ENCODE assay signal across 18 mouse cellular contexts in genomic region chr6:128994336-128994735, GRCm38 (mm10). TPM values are rescaled to one million over a fixed set of nuclear protein-coding genes. Genes with fewer than 3 reads are reported as not detected.
DNase-seq lines count a peak whose midpoint lies in the region; ATAC-seq and TF ChIP-seq lines count a peak whose summit lies in the region.
"Had no signal": no experiment of that assay in that cellular context is flagged by ENCODE, and none has a peak within 500 bp of the region (broad histone marks: within the 10 kb centered on the region; RNA-seq: fewer than 3 reads in every experiment).

No protein-coding gene starts in this region.

- peaks cover 8% of the 10 kb centered on the region; the same call in 1 of the 2 replicates for H3K4me1 ChIP-seq in kidney, adult 2 months (ENCODE audit: control insufficient read depth, insufficient read depth, low read length)
- no peaks in the 10 kb centered on the region for H3K4me1 ChIP-seq in midbrain, embryonic 14.5 days (ENCODE audit: control insufficient read depth, insufficient read depth, low read length)
- H3K4me1 ChIP-seq in midbrain, embryonic 11.5 days (ENCODE audit: control insufficient read depth, insufficient read depth, low read length), result no peaks in the 10 kb centered on the region
- H3K4me1 ChIP-seq: limb, embryonic 15.5 days had no signal

- no peak overlapping the region for H3K9ac ChIP-seq in midbrain, embryonic 14.5 days (replicated peaks; ENCODE audit: low read length)
- no peak overlapping the region for H3K9ac ChIP-seq in midbrain, embryonic 11.5 days (ENCODE audit: low read length)
- H3K9ac ChIP-seq: limb, embryonic 15.5 days; midbrain, embryonic 12.5 days had no signal

- no peak overlapping the region for H3K4me2 ChIP-seq in midbrain, embryonic 14.5 days (ENCODE audit: low read length)
- no peak overlapping the region for H3K4me2 ChIP-seq in midbrain, embryonic 11.5 days
- H3K4me2 ChIP-seq: limb, embryonic 15.5 days; midbrain, embryonic 12.5 days had no signal

- no peak for ATAC-seq in midbrain, embryonic 14.5 days (ENCODE audit: low FRiP score, low TSS enrichment)
- ATAC-seq in midbrain, embryonic 11.5 days (ENCODE audit: low FRiP score), result no peak
- ATAC-seq: forebrain, embryonic 16.5 days had no signal

- DNase-seq in kidney, adult 2 months, result peak; percentile 10
- DNase-seq in kidney, postnatal 14 days, result no peak
- DNase-seq in midbrain, embryonic 14.5 days, result peak; percentile 8
- DNase-seq in midbrain, embryonic 11.5 days (ENCODE audit: low spot score, missing footprints), result no peak
- DNase-seq in WW6 (ENCODE audit: low read depth, low spot score), result peak; percentile 26
- DNase-seq in cerebellum, adult 9-10 months, result no peak
- DNase-seq in spleen, adult 18-20 months, result no peak
- DNase-seq: B cell, adult 2 months; cerebellum, adult 2 months; gastrocnemius, postnatal 25 days; lung, adult 18-20 months; right cerebral cortex, postnatal 14 days had no signal

- no peak for TF ChIP-seq POLR2A in kidney, adult 2 months (IDR thresholded peaks at IDR 0.05; ENCODE audit: low read depth, low read length)

- WGBS in kidney, adult 2 months, result 51% methylated on average over 4 of the region's 4 CpGs
- 70% methylated on average over 4 of the region's 4 CpGs for WGBS in midbrain, embryonic 14.5 days
- WGBS in midbrain, embryonic 11.5 days, result 70% methylated on average over 4 of the region's 4 CpGs

- H3K27ac ChIP-seq in kidney, adult 2 months (ENCODE audit: insufficient read depth, low read depth, low read length), result no peak overlapping the region; the same call in 1 of the 2 replicates
- H3K27ac ChIP-seq in midbrain, embryonic 14.5 days (replicated peaks; ENCODE audit: low read depth, low read length), result no peak overlapping the region
- no peak overlapping the region for H3K27ac ChIP-seq in midbrain, embryonic 11.5 days (ENCODE audit: low read depth, low read length)
- H3K27ac ChIP-seq: hindbrain, embryonic 10.5 days; limb, embryonic 15.5 days; macrophage; midbrain, embryonic 12.5 days; stomach, postnatal 0 days had no signal

- H3K9me3 ChIP-seq in midbrain, embryonic 14.5 days (ENCODE audit: control insufficient read depth, low read length), result no peaks in the 10 kb centered on the region
- H3K9me3 ChIP-seq in midbrain, embryonic 11.5 days (ENCODE audit: control insufficient read depth, low read length), result no peaks in the 10 kb centered on the region
- H3K9me3 ChIP-seq: hindbrain, embryonic 10.5 days; limb, embryonic 15.5 days; midbrain, embryonic 12.5 days had no signal

- no peaks in the 10 kb centered on the region for H3K36me3 ChIP-seq in kidney, adult 2 months (ENCODE audit: control insufficient read depth, insufficient read depth, low read length)
- no peaks in the 10 kb centered on the region for H3K36me3 ChIP-seq in midbrain, embryonic 14.5 days (ENCODE audit: control insufficient read depth, insufficient read depth, low read length)
- H3K36me3 ChIP-seq in midbrain, embryonic 11.5 days (ENCODE audit: control insufficient read depth, insufficient read depth, low read length), result no peaks in the 10 kb centered on the region
- H3K36me3 ChIP-seq: hindbrain, embryonic 10.5 days; limb, embryonic 15.5 days; midbrain, embryonic 12.5 days had no signal

- H3K4me3 ChIP-seq in kidney, adult 2 months (ENCODE audit: insufficient read depth, low read depth, low read length), result no peak overlapping the region
- H3K4me3 ChIP-seq in midbrain, embryonic 14.5 days (replicated peaks; ENCODE audit: low read depth, low read length), result no peak overlapping the region
- H3K4me3 ChIP-seq in midbrain, embryonic 11.5 days (ENCODE audit: low read depth, low read length), result no peak overlapping the region
- H3K4me3 ChIP-seq: hindbrain, embryonic 10.5 days; limb, embryonic 15.5 days; midbrain, embryonic 12.5 days had no signal

- no peak for TF ChIP-seq CTCF in kidney, adult 2 months (conservative IDR thresholded peaks at IDR 0.05; ENCODE audit: insufficient read depth, insufficient read length, low read depth, low read length)

- H3K27me3 ChIP-seq in kidney, adult 2 months (replicated peaks; ENCODE audit: control insufficient read depth, insufficient read depth, low read length), result no peaks in the 10 kb centered on the region
- H3K27me3 ChIP-seq in midbrain, embryonic 14.5 days (ENCODE audit: control insufficient read depth, insufficient read depth, low read length), result no peaks in the 10 kb centered on the region
- no peaks in the 10 kb centered on the region for H3K27me3 ChIP-seq in midbrain, embryonic 11.5 days (ENCODE audit: control insufficient read depth, insufficient read depth, low read length)
- H3K27me3 ChIP-seq: limb, embryonic 15.5 days; midbrain, embryonic 12.5 days had no signal

RNA-seq across cellular contexts. Expression of gene Klrb1f, which starts 51.4 kb away (rescaled TPM):
- polyA plus RNA-seq in kidney, adult 2 months (2012; rRNA removed), result 0.16 and 0.65 TPM in 2 replicates
- polyA plus RNA-seq in midbrain, embryonic 14.5 days (2014; fragmentation: Nextera tagmentation; extraction: Ambion mirVana), result 0.41 and 1.2 TPM in 2 replicates
- 0.23 and 0.28 TPM in 2 replicates for polyA plus RNA-seq in midbrain, embryonic 11.5 days (2014; fragmentation: Nextera tagmentation; extraction: Ambion mirVana)
- polyA plus RNA-seq: cerebellum, adult 2 months; midbrain, embryonic 12.5 days had no signal

Comparison
In these comparisons a context has a peak if more than half of its experiments do, and no peak if none do; other contexts are left out.
1. DNase-seq: peak in kidney, adult 2 months (single experiment), midbrain, embryonic 14.5 days (single experiment) and WW6 (single experiment); none in kidney, postnatal 14 days (single experiment), midbrain, embryonic 11.5 days (single experiment), cerebellum, adult 9-10 months (single experiment) and spleen, adult 18-20 months (0 of 2).